Mouse (Mus musculus): ENCODE results near the gene Trmt61a. TPM values are rescaled to one million over a fixed set of nuclear protein-coding genes. Genes with fewer than 3 reads are reported as not detected.
A peak's percentile ranks its signal among the peaks of the same experiment; 100 is the strongest.
"Not testable (repeated sequence)": the region's sequence is repeated elsewhere in the genome, so short reads cannot be mapped to it uniquely, and the experiment has no call there.

Trmt61a gene
- polyA plus RNA-seq, 1 experiment from 2014 or later: 8.6 TPM

- no peaks in the 10 kb centered on the region for H3K9me3 ChIP-seq
- no peak overlapping the region for H3K4me3 ChIP-seq
- no peaks in the 10 kb centered on the region for H3K27me3 ChIP-seq
- peak; percentile 36; the same call in 1 of the 2 replicates for ATAC-seq (ENCODE audit: low FRiP score)
- H3K4me1 ChIP-seq (replicated peaks): peaks cover 10% of the 10 kb centered on the region
- H3K4me2 ChIP-seq: no peak overlapping the region
- 0 out of 2 replicates have a peak overlapping the region, but pooled peaks have one; percentile 15 for H3K9ac ChIP-seq
- H3K36me3 ChIP-seq: peaks cover 27% of the 10 kb centered on the region
- peak overlapping the region; percentile 67 for H3K27ac ChIP-seq
- WGBS: 52% methylated on average over 9 of the region's 9 CpGs
Observed at GRCm38 (mm10) chr12:111704609-111705008, 26.7 kb downstream of the Trmt61a start.

- Histone ChIP-seq H3K4me1 (replicated peaks) (peaks cover 10% of the 10 kb centered on the region), H3K4me3 (no peak overlapping the region), H3K36me3 (peaks cover 35% of the 10 kb centered on the region), H3K9me3 (no peaks in the 10 kb centered on the region), H3K9ac (0 out of 2 replicates have a peak overlapping the region, but pooled peaks have one; percentile 15), H3K4me2 (no peak overlapping the region), H3K27me3 (no peaks in the 10 kb centered on the region), H3K27ac (peak overlapping the region; percentile 67)
- no peak for ATAC-seq (ENCODE audit: low FRiP score)
- WGBS: 79% methylated on average over 15 of the region's 15 CpGs
Observed at GRCm38 (mm10) chr12:111705186-111705973, 27.5 kb downstream of the Trmt61a start.

- Histone ChIP-seq H3K9ac (no peak overlapping the region), H3K9me3 (no peaks in the 10 kb centered on the region), H3K4me2 (no peak overlapping the region), H3K36me3 (peaks cover 45% of the 10 kb centered on the region), H3K27me3 (no peaks in the 10 kb centered on the region), H3K4me3 (no peak overlapping the region), H3K4me1 (replicated peaks) (peaks cover 24% of the 10 kb centered on the region), H3K27ac (no peak overlapping the region)
- no peak for ATAC-seq (ENCODE audit: low FRiP score)
- 84% methylated on average over 4 of the region's 4 CpGs for WGBS
Observed at GRCm38 (mm10) chr12:111708181-111708580, 30.3 kb downstream of the Trmt61a start.

- 94% methylated on average over 10 of the region's 10 CpGs for WGBS
- Histone ChIP-seq H3K4me2 (no peak overlapping the region), H3K9ac (no peak overlapping the region), H3K4me1 (replicated peaks) (peaks cover 30% of the 10 kb centered on the region), H3K36me3 (peaks cover 45% of the 10 kb centered on the region), H3K27me3 (no peaks in the 10 kb centered on the region), H3K27ac (no peak overlapping the region), H3K9me3 (no peaks in the 10 kb centered on the region), H3K4me3 (no peak overlapping the region)
- no peak for ATAC-seq (ENCODE audit: low FRiP score)
Observed at GRCm38 (mm10) chr12:111710091-111710490, 32.2 kb downstream of the Trmt61a start.

- Histone ChIP-seq H3K9ac (peak overlapping the region; percentile 98), H3K36me3 (peaks cover 47% of the 10 kb centered on the region), H3K4me3 (peak overlapping the region; percentile 100), H3K27me3 (no peaks in the 10 kb centered on the region), H3K27ac (peak overlapping the region; percentile 92), H3K4me1 (replicated peaks) (peaks cover 30% of the 10 kb centered on the region), H3K9me3 (no peaks in the 10 kb centered on the region), H3K4me2 (peak overlapping the region; percentile 86)
- WGBS: 1% methylated on average over 27 of the region's 33 CpGs
- peak; percentile 44 for ATAC-seq (ENCODE audit: low FRiP score)
Observed at GRCm38 (mm10) chr12:111712476-111712875, 34.6 kb downstream of the Trmt61a start.

GRCm38 (mm10) chr12:111713004-111713651 is 35.2 kb downstream of the Trmt61a start, which contains the start of the genes Bag5 and Apopt1:
TSS of gene Bag5 (minus strand) at chr12:111713257.
TSS of gene Apopt1 (plus strand) at chr12:111713261.
- H3K27ac ChIP-seq: peak within 1 kb of the TSS; percentile 92
- peaks cover 40% of the 10 kb centered on the region for H3K36me3 ChIP-seq
- H3K9me3 ChIP-seq: no peaks in the 10 kb centered on the region
- peak within 1 kb of the TSS; percentile 98 for H3K9ac ChIP-seq
- peak within 1 kb of the TSS; percentile 100 for H3K4me3 ChIP-seq
- H3K4me1 ChIP-seq (replicated peaks): peaks cover 31% of the 10 kb centered on the region
- peak within 1 kb of the TSS; percentile 86 for H3K4me2 ChIP-seq
- no peaks in the 10 kb centered on the region for H3K27me3 ChIP-seq
- ATAC-seq (ENCODE audit: low FRiP score): peak; percentile 94
- under 1% methylated on average over 84 of the region's 86 CpGs for WGBS

- H3K9me3 ChIP-seq; H3K27ac ChIP-seq; ATAC-seq (ENCODE audit: low FRiP score); H3K27me3 ChIP-seq: not testable (repeated sequence)
- H3K4me2 ChIP-seq: peak overlapping the region; percentile 86
- peak overlapping the region; percentile 100 for H3K4me3 ChIP-seq
- peaks cover 34% of the 10 kb centered on the region for H3K36me3 ChIP-seq
- WGBS: 75% methylated on average over 6 of the region's 6 CpGs
- H3K4me1 ChIP-seq (replicated peaks): peaks cover 38% of the 10 kb centered on the region
- H3K9ac ChIP-seq: peak overlapping the region; percentile 98
Observed at GRCm38 (mm10) chr12:111713880-111714279, 36.0 kb downstream of the Trmt61a start.

GRCm38 (mm10) chr12:111716505-111716904 is 38.6 kb downstream of the Trmt61a start:
- WGBS: 98% methylated on average over 7 of the region's 7 CpGs
- Histone ChIP-seq H3K36me3 (peaks cover 10% of the 10 kb centered on the region), H3K4me2 (no peak overlapping the region), H3K9me3 (no peaks in the 10 kb centered on the region), H3K27ac (no peak overlapping the region), H3K4me1 (replicated peaks) (peaks cover 41% of the 10 kb centered on the region), H3K4me3 (no peak overlapping the region), H3K9ac (no peak overlapping the region), H3K27me3 (no peaks in the 10 kb centered on the region)
- ATAC-seq (ENCODE audit: low FRiP score): no peak

GRCm38 (mm10) chr12:111718656-111719055 is 40.8 kb downstream of the Trmt61a start:
- 0 out of 2 replicates have a peak overlapping the region, but pooled peaks have one; percentile 15 for H3K4me2 ChIP-seq
- no peak for ATAC-seq (ENCODE audit: low FRiP score)
- H3K9ac ChIP-seq: peak overlapping the region; percentile 60

GRCm38 (mm10) chr12:111720222-111720621 is 42.3 kb downstream of the Trmt61a start:
- 87% methylated on average over 4 of the region's 4 CpGs for WGBS
- H3K27me3 ChIP-seq: no peaks in the 10 kb centered on the region
- no peak overlapping the region for H3K9ac ChIP-seq
- H3K4me3 ChIP-seq: no peak overlapping the region
- ATAC-seq (ENCODE audit: low FRiP score): no peak
- H3K4me1 ChIP-seq (replicated peaks): peaks cover 27% of the 10 kb centered on the region
- no peak overlapping the region for H3K27ac ChIP-seq
- H3K36me3 ChIP-seq: peaks cover 27% of the 10 kb centered on the region
- H3K4me2 ChIP-seq: no peak overlapping the region
- no peaks in the 10 kb centered on the region for H3K9me3 ChIP-seq

More at GRCm38 (mm10) chr12:111718656-111719055, 40.8 kb downstream of the Trmt61a start:
- Histone ChIP-seq H3K36me3 (peaks cover 13% of the 10 kb centered on the region), H3K9me3 (no peaks in the 10 kb centered on the region), H3K4me1 (replicated peaks) (peaks cover 32% of the 10 kb centered on the region), H3K27ac (peak overlapping the region; percentile 80), H3K27me3 (no peaks in the 10 kb centered on the region), H3K4me3 (no peak overlapping the region)
- 34% methylated on average over 8 of the region's 8 CpGs for WGBS

GRCm38 (mm10) chr12:111722654-111723053 is 44.7 kb downstream of the Trmt61a start:
- peaks cover 36% of the 10 kb centered on the region for H3K36me3 ChIP-seq
- no peak overlapping the region for H3K4me3 ChIP-seq
- no peak for ATAC-seq (ENCODE audit: low FRiP score)
- 75% methylated on average over 9 of the region's 9 CpGs for WGBS
- no peak overlapping the region for H3K9ac ChIP-seq
- peaks cover 35% of the 10 kb centered on the region for H3K4me1 ChIP-seq (replicated peaks)
- no peaks in the 10 kb centered on the region for H3K9me3 ChIP-seq
- no peaks in the 10 kb centered on the region for H3K27me3 ChIP-seq
- H3K4me2 ChIP-seq: no peak overlapping the region
- no peak overlapping the region for H3K27ac ChIP-seq

- Histone ChIP-seq H3K36me3 (peaks cover 51% of the 10 kb centered on the region), H3K27ac (peak overlapping the region; percentile 59), H3K4me1 (replicated peaks) (peaks cover 19% of the 10 kb centered on the region; the same call in 1 of the 2 replicates), H3K4me2 (no peak overlapping the region), H3K27me3 (no peaks in the 10 kb centered on the region), H3K4me3 (no peak overlapping the region), H3K9ac (peak overlapping the region; percentile 51; the same call in 1 of the 2 replicates), H3K9me3 (no peaks in the 10 kb centered on the region)
- WGBS: 39% methylated on average over 6 of the region's 6 CpGs
- ATAC-seq (ENCODE audit: low FRiP score): no peak
Observed at GRCm38 (mm10) chr12:111724638-111725337, 46.9 kb downstream of the Trmt61a start.

All from hindbrain, embryonic 13.5 days (tissue).